Comparison of ENCODE assay signal across 10 mouse cellular contexts in the genomic region with DNA sequence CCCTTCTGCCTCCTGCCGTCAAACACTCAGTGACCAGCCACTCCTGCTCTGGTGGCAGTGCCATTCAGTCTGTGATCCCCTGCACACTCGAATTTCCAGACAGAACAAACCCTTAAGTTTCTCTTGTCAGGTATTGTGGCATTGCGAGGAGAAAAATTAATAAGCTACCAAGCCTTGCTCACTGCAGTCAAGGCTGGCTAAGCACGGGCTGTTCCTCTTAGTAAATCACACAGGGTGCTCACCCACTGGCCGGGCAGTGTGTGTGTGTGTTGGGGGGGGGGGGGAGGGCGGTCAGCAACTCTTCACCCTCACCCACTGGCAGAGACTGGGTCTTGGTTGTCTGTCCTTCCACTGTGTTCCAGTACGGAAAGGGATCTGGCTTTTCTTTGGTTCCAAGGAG. TPM values are rescaled to one million over a fixed set of nuclear protein-coding genes. Genes with fewer than 3 reads are reported as not detected.
DNase-seq lines count a peak whose midpoint lies in the region; ATAC-seq and TF ChIP-seq lines count a peak whose summit lies in the region.
"Had no signal": no experiment of that assay in that cellular context is flagged by ENCODE, and none has a peak within 500 bp of the region (broad histone marks: within the 10 kb centered on the region; RNA-seq: fewer than 3 reads in every experiment).

No protein-coding gene starts in this region.

- TF ChIP-seq POLR2A in thymus, adult 2 months (IDR thresholded peaks at IDR 0.05; ENCODE audit: control insufficient read depth, extremely low read depth, insufficient read depth, low read length, poor library complexity), result no peak

- H3K4me2 ChIP-seq in kidney, embryonic 15.5 days, result peak overlapping the region; percentile 98
- peak overlapping the region; percentile 83 for H3K4me2 ChIP-seq in forebrain, embryonic 12.5 days
- no peak overlapping the region for H3K4me2 ChIP-seq in intestine, embryonic 16.5 days (ENCODE audit: low read depth, low read length)

- TF ChIP-seq CTCF in thymus, adult 2 months (IDR thresholded peaks at IDR 0.05; ENCODE audit: borderline replicate concordance, control insufficient read depth, extremely low read depth, insufficient read depth, low read length, poor library complexity), result no peak

- DNase-seq in kidney, adult 11 months, result no peak
- peak; percentile 23 for DNase-seq in neural tube, embryonic 10.5 days (ENCODE audit: extremely low spot score, low spot score)
- DNase-seq in ovary, adult 18-20 months (ENCODE audit: low spot score), result no peak
- DNase-seq in thymus, adult 2 months, result no peak
- DNase-seq in gastrocnemius, postnatal 25 days, result no peak

- peaks cover 31% of the 10 kb centered on the region for H3K4me1 ChIP-seq in kidney, embryonic 15.5 days
- H3K4me1 ChIP-seq in forebrain, embryonic 12.5 days, result peaks cover 34% of the 10 kb centered on the region
- H3K4me1 ChIP-seq in intestine, embryonic 16.5 days (ENCODE audit: control insufficient read depth, insufficient read depth, low read length), result peaks cover 12% of the 10 kb centered on the region; the same call in 1 of the 2 replicates
- H3K4me1 ChIP-seq in thymus, adult 2 months (replicated peaks; ENCODE audit: control insufficient read depth, insufficient read depth, low read length), result no peaks in the 10 kb centered on the region

- no peak overlapping the region; the same call in 1 of the 2 replicates for H3K9ac ChIP-seq in kidney, embryonic 15.5 days
- peak overlapping the region; percentile 66 for H3K9ac ChIP-seq in forebrain, embryonic 12.5 days
- no peak overlapping the region for H3K9ac ChIP-seq in intestine, embryonic 16.5 days (ENCODE audit: low read depth, low read length)

- WGBS in kidney, embryonic 15.5 days, result 6% methylated on average over 7 of the region's 7 CpGs
- WGBS in forebrain, embryonic 12.5 days, result 8% methylated on average over 7 of the region's 7 CpGs
- WGBS in intestine, embryonic 16.5 days, result 12% methylated on average over 7 of the region's 7 CpGs
- 13% methylated on average over 7 of the region's 7 CpGs for WGBS in thymus, adult 2 months

- no peak overlapping the region for H3K27ac ChIP-seq in kidney, embryonic 15.5 days
- no peak overlapping the region for H3K27ac ChIP-seq in forebrain, embryonic 12.5 days
- H3K27ac ChIP-seq in intestine, embryonic 16.5 days (ENCODE audit: low read length), result no peak overlapping the region
- no peak overlapping the region for H3K27ac ChIP-seq in thymus, adult 2 months (ENCODE audit: control insufficient read depth, insufficient read depth, low read length)

- H3K9me3 ChIP-seq in kidney, embryonic 15.5 days (replicated peaks), result no peaks in the 10 kb centered on the region
- H3K9me3 ChIP-seq in forebrain, embryonic 12.5 days, result no peaks in the 10 kb centered on the region
- no peaks in the 10 kb centered on the region for H3K9me3 ChIP-seq in intestine, embryonic 16.5 days (ENCODE audit: control insufficient read depth, low read length)

- H3K4me3 ChIP-seq in kidney, embryonic 15.5 days (replicated peaks), result peak overlapping the region; percentile 55
- H3K4me3 ChIP-seq in forebrain, embryonic 12.5 days (replicated peaks), result peak overlapping the region; percentile 50
- H3K4me3 ChIP-seq in intestine, embryonic 16.5 days (ENCODE audit: low read length), result 0 out of 2 replicates have a peak overlapping the region, but pooled peaks have one; percentile 44
- H3K4me3 ChIP-seq in thymus, adult 2 months (ENCODE audit: control insufficient read depth, insufficient read depth, low read length), result no peak overlapping the region

- peaks cover 2% of the 10 kb centered on the region; the same call in 1 of the 2 replicates for H3K27me3 ChIP-seq in kidney, embryonic 15.5 days
- peaks cover 22% of the 10 kb centered on the region for H3K27me3 ChIP-seq in forebrain, embryonic 12.5 days
- H3K27me3 ChIP-seq in intestine, embryonic 16.5 days (replicated peaks; ENCODE audit: control insufficient read depth, insufficient read depth, low read length), result no peaks in the 10 kb centered on the region; the same call in 1 of the 2 replicates
- peaks cover 4% of the 10 kb centered on the region; the same call in 1 of the 2 replicates for H3K27me3 ChIP-seq in thymus, adult 2 months (ENCODE audit: control insufficient read depth, insufficient read depth, low read length)

- peak; percentile 63 for ATAC-seq in kidney, embryonic 15.5 days (replicated peaks; ENCODE audit: low FRiP score)
- peak; percentile 45; the same call in 1 of the 2 replicates for ATAC-seq in forebrain, embryonic 12.5 days (ENCODE audit: low FRiP score)
- no peak for ATAC-seq in intestine, embryonic 16.5 days

- H3K36me3 ChIP-seq in kidney, embryonic 15.5 days, result no peaks in the 10 kb centered on the region
- no peaks in the 10 kb centered on the region for H3K36me3 ChIP-seq in forebrain, embryonic 12.5 days (replicated peaks)
- H3K36me3 ChIP-seq in intestine, embryonic 16.5 days (ENCODE audit: control insufficient read depth, insufficient read depth, low read length), result no peaks in the 10 kb centered on the region
- H3K36me3 ChIP-seq in thymus, adult 2 months (ENCODE audit: control insufficient read depth, insufficient read depth, low read length), result no peaks in the 10 kb centered on the region

RNA-seq across cellular contexts. Expression of a gene that starts 0.5 kb away (rescaled TPM):
- polyA plus RNA-seq in kidney, embryonic 15.5 days (2015; fragmentation: Nextera tagmentation; extraction: Ambion mirVana), result 7.5 and 7.6 TPM in 2 replicates
- polyA plus RNA-seq in forebrain, embryonic 12.5 days (2016; fragmentation: Nextera tagmentation; extraction: Ambion mirVana), result 11.9 and 13.0 TPM in 2 replicates
- polyA plus RNA-seq in intestine, embryonic 16.5 days (2015; fragmentation: Nextera tagmentation; extraction: Ambion mirVana), result 2.5 and 3.5 TPM in 2 replicates
- polyA plus RNA-seq in thymus, adult 2 months (2012; rRNA removed), result 1.4 and 2.4 TPM in 2 replicates
- 1 to 10 TPM; 2.3 to 3.3 TPM for total RNA-seq in gastrocnemius, postnatal 25 days (2021)
- total RNA-seq: common myeloid progenitor, adult 5-6 weeks had no signal
- polyA plus RNA-seq: liver, adult 2 months had no signal
